Mouse (Mus musculus) small intestine, adult 2 months (tissue): ENCODE measurements around the gene Slc38a1.

Experiments
- CTCF ChIP-seq: fragments of 200-500 bp; IDR thresholded peaks from 2 replicates; pipeline ENCODE4 v1.5.1; 2012; ENCODE audit warnings: low read depth, mild to moderate bottlenecking, control low read depth, inconsistent platforms, low read length, moderate library complexity, mixed read lengths; ENCODE audit not compliant: insufficient replicate concordance, insufficient read length; ENCODE audit errors: extremely low read depth
- POLR2A ChIP-seq: fragments of 200-500 bp; IDR thresholded peaks from 2 replicates; pipeline ENCODE4 v1.6.1; 2012; ENCODE audit warnings: low read depth, mild to moderate bottlenecking, control low read depth, inconsistent platforms, low read length, moderate library complexity

- TF ChIP-seq POLR2A, result no peak
- TF ChIP-seq CTCF, result no peak
Observed at GRCm38 (mm10) chr15:96576998-96577397, 65.7 kb downstream of the Slc38a1 start.
